Mouse (Mus musculus) WW6 (cell line): ENCODE measurements around the gene Sptssb.

Experiments
- DNase-seq: peaks from one replicate; pipeline ENCODE4 v3.0.0-alpha.2; 2013; ENCODE audit warnings: low read depth, low spot score

Sptssb gene

GRCm38 (mm10) chr3:69859858-69860588 lies at the start of gene Sptssb:
Gene Sptssb, minus strand, starts transcription at chr3:69859940.
- DNase-seq, result no peak

GRCm38 (mm10) chr3:69908074-69908473 lies 48.3 kb upstream of the Sptssb start:
- DNase-seq, result no peak

GRCm38 (mm10) chr3:69907564-69907963 lies 47.8 kb upstream of the Sptssb start:
- no peak for DNase-seq

- DNase-seq, result no peak
Observed at GRCm38 (mm10) chr3:69902787-69903477, 43.2 kb upstream of the Sptssb start.

- no peak for DNase-seq
Observed at GRCm38 (mm10) chr3:69902382-69902781, 42.6 kb upstream of the Sptssb start.

GRCm38 (mm10) chr3:69901874-69902381 lies 42.2 kb upstream of the Sptssb start:
- no peak for DNase-seq

GRCm38 (mm10) chr3:69900335-69900734 lies 40.6 kb upstream of the Sptssb start:
- DNase-seq, result no peak

- no peak for DNase-seq
Observed at GRCm38 (mm10) chr3:69897917-69898594, 38.3 kb upstream of the Sptssb start.

- no peak for DNase-seq
Observed at GRCm38 (mm10) chr3:69895516-69895915, 35.8 kb upstream of the Sptssb start.

- no peak for DNase-seq
Observed at GRCm38 (mm10) chr3:69892187-69893094, 32.7 kb upstream of the Sptssb start.

GRCm38 (mm10) chr3:69885866-69886265 lies 26.1 kb upstream of the Sptssb start:
- no peak for DNase-seq

- DNase-seq, result no peak
Observed at GRCm38 (mm10) chr3:69883710-69884109, 24.0 kb upstream of the Sptssb start.

- DNase-seq, result no peak
Observed at GRCm38 (mm10) chr3:69877538-69877937, 17.8 kb upstream of the Sptssb start.

- no peak for DNase-seq
Observed at GRCm38 (mm10) chr3:69874721-69875120, 15.0 kb upstream of the Sptssb start.

- no peak for DNase-seq
Observed at GRCm38 (mm10) chr3:69872661-69873327, 13.1 kb upstream of the Sptssb start.

GRCm38 (mm10) chr3:69871174-69871573 lies 11.4 kb upstream of the Sptssb start:
- DNase-seq, result no peak

GRCm38 (mm10) chr3:69869702-69870101 lies 10.0 kb upstream of the Sptssb start:
- no peak for DNase-seq

GRCm38 (mm10) chr3:69861789-69862395 lies 2.2 kb upstream of the Sptssb start:
- DNase-seq, result no peak

- DNase-seq, result no peak
Observed at GRCm38 (mm10) chr3:69860589-69861521, 1.1 kb upstream of the Sptssb start.
